Mouse (Mus musculus): Measurements from ENCODE around the gene Htra3. TPM values are rescaled to one million over a fixed set of nuclear protein-coding genes. Genes with fewer than 3 reads are reported as not detected.

Htra3 gene
- polyA plus RNA-seq, 1 experiment from 2014 or later = 53.5 TPM

- Histone ChIP-seq H3K9ac (ENCODE audit: low read depth, low read length) (no peak overlapping the region), H3K27me3 (replicated peaks; ENCODE audit: control insufficient read depth, insufficient read depth, low read length) (no peaks in the 10 kb centered on the region), H3K27ac (ENCODE audit: low read length) (no peak overlapping the region), H3K36me3 (ENCODE audit: control insufficient read depth, insufficient read depth, low read length) (no peaks in the 10 kb centered on the region), H3K4me3 (ENCODE audit: low read length) (no peak overlapping the region), H3K4me2 (ENCODE audit: low read depth, low read length) (no peak overlapping the region), H3K9me3 (ENCODE audit: control insufficient read depth, low read length) (no peaks in the 10 kb centered on the region), H3K4me1 (ENCODE audit: control insufficient read depth, insufficient read depth, low read length) (peaks cover 4% of the 10 kb centered on the region; the same call in 1 of the 2 replicates)
- ATAC-seq = no peak
- WGBS = 85% methylated on average over 6 of the region's 6 CpGs
Observed at GRCm38 (mm10) chr5:35632841-35633240, 46.7 kb downstream of the Htra3 start.

- Histone ChIP-seq H3K27ac (ENCODE audit: low read length) (no peak overlapping the region), H3K4me2 (ENCODE audit: low read depth, low read length) (no peak overlapping the region), H3K4me1 (ENCODE audit: control insufficient read depth, insufficient read depth, low read length) (peaks cover 4% of the 10 kb centered on the region; the same call in 1 of the 2 replicates), H3K9ac (ENCODE audit: low read depth, low read length) (no peak overlapping the region), H3K9me3 (ENCODE audit: control insufficient read depth, low read length) (no peaks in the 10 kb centered on the region), H3K4me3 (ENCODE audit: low read length) (no peak overlapping the region), H3K27me3 (replicated peaks; ENCODE audit: control insufficient read depth, insufficient read depth, low read length) (no peaks in the 10 kb centered on the region), H3K36me3 (ENCODE audit: control insufficient read depth, insufficient read depth, low read length) (no peaks in the 10 kb centered on the region)
- ATAC-seq = no peak
- 64% methylated on average over 5 of the region's 5 CpGs for WGBS
Observed at GRCm38 (mm10) chr5:35631755-35632154, 47.8 kb downstream of the Htra3 start.

- Histone ChIP-seq H3K36me3 (ENCODE audit: control insufficient read depth, insufficient read depth, low read length) (no peaks in the 10 kb centered on the region), H3K9ac (ENCODE audit: low read depth, low read length) (no peak overlapping the region), H3K4me2 (ENCODE audit: low read depth, low read length) (no peak overlapping the region), H3K27me3 (replicated peaks; ENCODE audit: control insufficient read depth, insufficient read depth, low read length) (no peaks in the 10 kb centered on the region), H3K4me3 (ENCODE audit: low read length) (no peak overlapping the region), H3K27ac (ENCODE audit: low read length) (no peak overlapping the region), H3K9me3 (ENCODE audit: control insufficient read depth, low read length) (no peaks in the 10 kb centered on the region), H3K4me1 (ENCODE audit: control insufficient read depth, insufficient read depth, low read length) (peaks cover 4% of the 10 kb centered on the region; the same call in 1 of the 2 replicates)
- ATAC-seq = no peak
- WGBS = 82% methylated on average over 3 of the region's 3 CpGs
Observed at GRCm38 (mm10) chr5:35631224-35631623, 48.4 kb downstream of the Htra3 start.

GRCm38 (mm10) chr5:35630706-35631105 is 48.9 kb downstream of the Htra3 start:
- Histone ChIP-seq H3K27me3 (replicated peaks; ENCODE audit: control insufficient read depth, insufficient read depth, low read length) (no peaks in the 10 kb centered on the region), H3K4me2 (ENCODE audit: low read depth, low read length) (no peak overlapping the region), H3K9me3 (ENCODE audit: control insufficient read depth, low read length) (no peaks in the 10 kb centered on the region), H3K4me3 (ENCODE audit: low read length) (no peak overlapping the region), H3K9ac (ENCODE audit: low read depth, low read length) (no peak overlapping the region), H3K27ac (ENCODE audit: low read length) (no peak overlapping the region), H3K36me3 (ENCODE audit: control insufficient read depth, insufficient read depth, low read length) (no peaks in the 10 kb centered on the region), H3K4me1 (ENCODE audit: control insufficient read depth, insufficient read depth, low read length) (peaks cover 4% of the 10 kb centered on the region; the same call in 1 of the 2 replicates)
- 76% methylated on average over 1 of the region's 1 CpGs for WGBS
- ATAC-seq = no peak

GRCm38 (mm10) chr5:35629333-35629732 is 50.2 kb downstream of the Htra3 start:
- Histone ChIP-seq H3K36me3 (ENCODE audit: control insufficient read depth, insufficient read depth, low read length) (no peaks in the 10 kb centered on the region), H3K27me3 (replicated peaks; ENCODE audit: control insufficient read depth, insufficient read depth, low read length) (no peaks in the 10 kb centered on the region), H3K4me1 (ENCODE audit: control insufficient read depth, insufficient read depth, low read length) (peaks cover 4% of the 10 kb centered on the region; the same call in 1 of the 2 replicates), H3K27ac (ENCODE audit: low read length) (no peak overlapping the region), H3K4me2 (ENCODE audit: low read depth, low read length) (no peak overlapping the region), H3K9me3 (ENCODE audit: control insufficient read depth, low read length) (no peaks in the 10 kb centered on the region), H3K9ac (ENCODE audit: low read depth, low read length) (no peak overlapping the region), H3K4me3 (ENCODE audit: low read length) (no peak overlapping the region)
- ATAC-seq = no peak

GRCm38 (mm10) chr5:35628685-35629084 is 50.9 kb downstream of the Htra3 start:
- Histone ChIP-seq H3K4me1 (ENCODE audit: control insufficient read depth, insufficient read depth, low read length) (peaks cover 4% of the 10 kb centered on the region; the same call in 1 of the 2 replicates), H3K4me2 (ENCODE audit: low read depth, low read length) (no peak overlapping the region), H3K36me3 (ENCODE audit: control insufficient read depth, insufficient read depth, low read length) (no peaks in the 10 kb centered on the region), H3K9me3 (ENCODE audit: control insufficient read depth, low read length) (no peaks in the 10 kb centered on the region), H3K4me3 (ENCODE audit: low read length) (no peak overlapping the region), H3K9ac (ENCODE audit: low read depth, low read length) (no peak overlapping the region), H3K27me3 (replicated peaks; ENCODE audit: control insufficient read depth, insufficient read depth, low read length) (no peaks in the 10 kb centered on the region), H3K27ac (ENCODE audit: low read length) (peak overlapping the region; percentile 5)
- peak; percentile 38 for ATAC-seq
- WGBS = 23% methylated on average over 1 of the region's 1 CpGs

- Histone ChIP-seq H3K27ac (ENCODE audit: low read length) (no peak overlapping the region), H3K4me2 (ENCODE audit: low read depth, low read length) (no peak overlapping the region), H3K9me3 (ENCODE audit: control insufficient read depth, low read length) (no peaks in the 10 kb centered on the region), H3K4me1 (ENCODE audit: control insufficient read depth, insufficient read depth, low read length) (peaks cover 4% of the 10 kb centered on the region; the same call in 1 of the 2 replicates), H3K4me3 (ENCODE audit: low read length) (no peak overlapping the region), H3K27me3 (replicated peaks; ENCODE audit: control insufficient read depth, insufficient read depth, low read length) (no peaks in the 10 kb centered on the region), H3K36me3 (ENCODE audit: control insufficient read depth, insufficient read depth, low read length) (no peaks in the 10 kb centered on the region), H3K9ac (ENCODE audit: low read depth, low read length) (no peak overlapping the region)
- 63% methylated on average over 7 of the region's 7 CpGs for WGBS
- no peak for ATAC-seq
Observed at GRCm38 (mm10) chr5:35627307-35627840, 52.2 kb downstream of the Htra3 start.

- Histone ChIP-seq H3K9me3 (ENCODE audit: control insufficient read depth, low read length) (no peaks in the 10 kb centered on the region), H3K36me3 (ENCODE audit: control insufficient read depth, insufficient read depth, low read length) (no peaks in the 10 kb centered on the region), H3K4me3 (ENCODE audit: low read length) (no peak overlapping the region), H3K4me2 (ENCODE audit: low read depth, low read length) (no peak overlapping the region), H3K9ac (ENCODE audit: low read depth, low read length) (no peak overlapping the region), H3K27ac (ENCODE audit: low read length) (no peak overlapping the region), H3K27me3 (replicated peaks; ENCODE audit: control insufficient read depth, insufficient read depth, low read length) (no peaks in the 10 kb centered on the region), H3K4me1 (ENCODE audit: control insufficient read depth, insufficient read depth, low read length) (peaks cover 4% of the 10 kb centered on the region; the same call in 1 of the 2 replicates)
- WGBS = 74% methylated on average over 2 of the region's 2 CpGs
- ATAC-seq = no peak
Observed at GRCm38 (mm10) chr5:35626408-35626807, 53.2 kb downstream of the Htra3 start.

GRCm38 (mm10) chr5:35624751-35625239 is 54.8 kb downstream of the Htra3 start:
- Histone ChIP-seq H3K4me3 (ENCODE audit: low read length) (no peak overlapping the region), H3K9ac (ENCODE audit: low read depth, low read length) (0 out of 2 replicates have a peak overlapping the region, but pooled peaks have one; percentile 4), H3K4me2 (ENCODE audit: low read depth, low read length) (no peak overlapping the region), H3K36me3 (ENCODE audit: control insufficient read depth, insufficient read depth, low read length) (no peaks in the 10 kb centered on the region), H3K27ac (ENCODE audit: low read length) (peak overlapping the region; percentile 54), H3K9me3 (ENCODE audit: control insufficient read depth, low read length) (no peaks in the 10 kb centered on the region), H3K27me3 (replicated peaks; ENCODE audit: control insufficient read depth, insufficient read depth, low read length) (no peaks in the 10 kb centered on the region), H3K4me1 (ENCODE audit: control insufficient read depth, insufficient read depth, low read length) (peaks cover 4% of the 10 kb centered on the region; the same call in 1 of the 2 replicates)
- WGBS = 41% methylated on average over 4 of the region's 4 CpGs
- peak; percentile 67 for ATAC-seq

- H3K36me3 ChIP-seq (ENCODE audit: control insufficient read depth, insufficient read depth, low read length) = no peaks in the 10 kb centered on the region
- H3K27ac ChIP-seq (ENCODE audit: low read length) = no peak overlapping the region
- H3K27me3 ChIP-seq (replicated peaks; ENCODE audit: control insufficient read depth, insufficient read depth, low read length) = no peaks in the 10 kb centered on the region
- no peak for ATAC-seq
- H3K4me1 ChIP-seq (ENCODE audit: control insufficient read depth, insufficient read depth, low read length) = peaks cover 2% of the 10 kb centered on the region; the same call in 1 of the 2 replicates
- no peak overlapping the region for H3K4me3 ChIP-seq (ENCODE audit: low read length)
- H3K9me3 ChIP-seq (ENCODE audit: control insufficient read depth, low read length) = no peaks in the 10 kb centered on the region
- no peak overlapping the region for H3K9ac ChIP-seq (ENCODE audit: low read depth, low read length)
- no peak overlapping the region for H3K4me2 ChIP-seq (ENCODE audit: low read depth, low read length)
Observed at GRCm38 (mm10) chr5:35623831-35624230, 55.8 kb downstream of the Htra3 start.

Data from intestine, embryonic 16.5 days (tissue).